Mouse (Mus musculus) lung, adult 18-20 months (tissue): ENCODE measurements at regions not wholly inside any gene's neighbourhood (a gene's known extent, or its start where the extent isn't known, plus 50 kb on each side); places are given as distances from the start of the nearest gene placed in this dataset.

Experiments used
- DNase-seq, 2 experiments: peaks; one replicate each; pipeline ENCODE4 v3.0.0; 2022; ENCODE audit warnings: mixed read lengths in 2 of 2

DNA sequence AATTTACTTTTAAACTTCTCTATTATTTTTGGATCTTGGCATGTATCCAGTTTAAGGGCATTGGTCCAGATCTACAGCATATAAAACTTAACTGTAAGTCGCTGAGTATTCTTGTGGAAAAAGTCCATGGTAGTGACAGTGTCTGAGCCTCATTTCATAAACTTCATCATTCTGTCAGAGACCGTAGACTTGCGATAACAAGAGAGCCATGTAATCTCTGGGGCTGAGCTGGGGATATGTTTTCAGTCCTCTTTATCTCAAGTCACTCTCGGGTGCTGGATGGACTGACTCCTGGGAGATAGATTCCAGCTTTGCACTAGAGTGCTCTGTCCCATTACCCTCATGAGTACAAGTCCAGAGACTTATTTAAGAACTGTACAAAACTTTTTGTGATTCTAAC, 362.0 kb downstream of the Fat4 start:
- no peak for DNase-seq

DNA sequence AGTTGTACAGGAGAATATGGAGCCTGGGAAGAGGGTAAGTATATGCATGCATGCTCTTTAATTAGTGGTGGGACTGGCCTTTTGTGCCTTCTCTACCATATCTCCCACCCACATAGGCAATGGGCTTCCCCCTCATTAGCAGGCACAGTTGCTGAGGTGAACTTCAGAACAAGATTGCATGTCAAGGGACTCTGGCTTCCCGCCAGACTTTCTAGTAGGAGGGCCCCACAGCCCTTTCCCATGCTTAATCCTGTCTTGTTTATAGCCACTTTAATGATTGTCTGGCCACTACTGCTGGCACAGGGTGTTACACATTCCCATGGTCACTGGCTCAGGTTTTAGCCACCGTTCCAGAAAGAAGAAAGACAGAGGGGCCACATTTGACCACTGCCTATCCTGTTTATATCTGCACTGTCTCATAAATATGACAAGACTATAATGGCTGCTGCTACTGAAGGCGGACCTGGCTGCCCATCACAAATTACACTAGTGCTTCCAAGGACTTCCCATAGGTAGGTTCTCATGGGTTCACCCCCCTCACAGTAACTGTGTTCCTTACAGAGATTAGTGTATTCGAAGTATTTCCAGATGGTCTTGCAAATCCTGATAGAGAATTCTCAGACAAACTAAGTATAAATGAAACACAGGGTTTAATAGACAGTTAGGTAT, 362.6 kb downstream of the Fat4 start:
- no peak for DNase-seq

DNA sequence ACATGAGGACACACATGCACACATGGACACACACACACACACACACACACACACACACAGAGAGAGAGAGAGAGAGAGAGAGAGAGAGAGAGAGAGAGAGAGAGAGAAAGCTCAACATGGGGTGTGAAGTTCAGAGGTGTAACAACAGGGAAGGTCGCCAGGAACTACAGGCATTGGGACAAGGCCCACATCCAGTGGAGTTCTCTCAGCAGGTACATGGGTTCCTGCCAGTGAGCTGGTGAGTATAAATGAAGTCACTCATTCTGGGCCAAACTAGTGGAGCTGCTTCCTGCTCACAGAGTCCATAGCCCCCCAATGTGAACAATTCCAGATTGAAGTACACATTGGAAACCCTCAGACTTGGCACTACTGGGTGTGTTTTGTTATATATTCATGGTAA, 366.3 kb downstream of the Fat4 start:
- no peak for DNase-seq

DNA sequence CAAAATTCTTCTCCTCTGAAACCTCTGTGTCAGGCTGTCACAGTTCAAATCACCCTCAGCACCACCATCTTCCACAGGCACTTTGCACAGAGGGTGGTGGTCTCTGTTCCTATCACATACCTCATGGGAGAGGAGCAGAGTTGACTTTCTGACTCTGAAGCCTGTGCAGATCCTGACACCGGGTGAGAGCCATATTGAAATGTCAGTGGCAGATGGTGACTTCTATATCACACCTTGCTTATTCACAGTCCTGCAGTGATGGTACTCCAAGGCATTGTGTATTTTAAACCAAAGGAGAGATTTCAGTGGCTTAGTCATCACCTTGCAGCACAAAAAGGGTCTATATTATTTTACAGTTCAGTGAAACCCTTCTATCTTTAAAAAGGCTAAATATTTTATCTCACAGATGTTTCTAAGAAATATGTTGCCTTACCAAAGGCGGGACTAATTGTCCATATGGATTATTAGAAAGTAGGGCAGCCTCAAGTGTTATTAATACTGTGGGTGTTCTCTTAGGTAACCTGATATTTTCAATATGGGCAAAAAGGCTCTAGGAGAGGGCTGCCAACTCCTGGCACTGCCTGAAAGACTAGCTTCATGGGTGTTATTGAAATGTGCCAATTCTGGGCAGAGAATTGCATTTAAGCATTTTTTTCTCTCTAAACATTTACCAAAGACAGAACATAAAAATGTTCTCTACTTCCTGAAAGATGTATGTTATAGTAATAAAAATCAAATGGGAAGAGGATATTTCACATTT, 378.1 kb downstream of the Fat4 start:
- no peak for DNase-seq

DNA sequence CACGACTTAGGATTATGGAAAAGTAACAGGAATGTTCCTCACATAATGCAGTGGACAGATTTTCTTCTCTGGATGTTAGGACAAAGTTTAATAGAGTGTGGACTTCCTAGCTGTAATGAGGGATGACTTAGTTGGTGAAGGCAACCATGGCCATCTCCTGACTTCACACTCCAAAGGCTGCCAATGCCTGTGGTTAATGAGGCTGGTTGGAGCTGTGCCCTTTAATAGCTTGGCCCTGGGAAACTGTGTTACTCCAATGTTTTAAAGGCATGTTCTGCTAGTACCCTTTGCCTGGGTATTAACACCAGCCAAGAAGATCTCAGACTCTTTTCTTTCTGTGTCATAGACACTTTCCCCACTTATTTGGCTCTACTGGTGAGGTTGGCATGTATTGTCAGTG, 378.9 kb downstream of the Fat4 start:
- DNase-seq: no peak

DNA sequence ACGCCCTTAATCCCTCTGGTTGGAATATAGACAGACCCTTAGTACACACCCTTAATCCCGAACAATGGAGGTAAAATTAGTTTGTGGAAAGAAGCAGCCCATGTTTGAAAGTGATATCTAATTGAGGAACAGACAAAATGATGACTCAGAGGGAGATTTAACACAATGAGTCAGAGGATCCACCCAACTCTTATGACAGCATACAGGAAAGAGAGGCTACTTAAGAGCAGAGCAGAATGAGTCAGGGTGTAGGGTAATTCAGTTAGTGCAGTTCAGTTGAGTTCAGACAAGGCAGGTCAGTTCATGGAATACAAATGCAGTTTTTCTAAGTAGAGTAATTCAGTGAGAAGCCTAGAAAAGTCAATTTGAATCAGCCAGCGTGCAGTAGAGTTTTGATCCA, 382.6 kb downstream of the Fat4 start:
- DNase-seq: no peak

DNA sequence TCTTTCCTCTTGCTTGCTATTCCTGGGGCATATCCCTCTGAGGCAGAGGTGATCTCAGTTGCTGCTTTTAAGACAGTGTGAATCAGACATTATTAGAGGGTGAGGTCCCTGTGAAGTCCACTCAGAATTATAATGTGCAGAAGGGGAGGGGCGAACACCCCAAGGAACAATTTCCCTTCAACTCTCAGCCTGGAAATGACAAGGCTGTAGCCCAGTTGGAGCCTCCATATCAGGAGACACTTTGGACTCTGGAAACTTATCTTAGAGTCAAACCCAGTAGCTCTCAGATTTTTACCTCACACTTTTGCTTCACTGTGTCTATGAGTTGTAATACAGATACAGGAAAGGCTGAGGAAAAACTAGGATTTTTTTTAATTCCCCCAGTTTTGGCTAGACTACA, 385.9 kb downstream of the Fat4 start:
- DNase-seq: no peak

DNA sequence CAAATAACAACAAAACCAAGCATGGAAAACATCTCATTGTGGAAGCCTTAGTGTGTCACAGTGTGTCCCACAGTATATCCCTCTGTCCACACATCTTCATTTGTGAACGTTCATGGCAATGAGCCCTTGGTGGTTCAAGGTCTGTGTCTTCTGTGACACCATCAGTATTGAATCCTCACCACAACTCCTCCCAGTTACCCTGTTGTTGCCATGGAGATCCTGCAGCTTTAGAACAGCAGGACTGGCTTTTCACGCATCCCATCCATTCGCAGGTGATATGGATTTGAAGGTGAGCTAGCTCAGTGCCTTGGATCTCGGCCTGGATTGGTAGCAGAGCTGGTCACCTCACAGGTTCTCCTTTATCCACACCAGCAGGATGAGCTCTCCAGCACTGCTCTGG, 390.2 kb downstream of the Fat4 start:
- no peak for DNase-seq

DNA sequence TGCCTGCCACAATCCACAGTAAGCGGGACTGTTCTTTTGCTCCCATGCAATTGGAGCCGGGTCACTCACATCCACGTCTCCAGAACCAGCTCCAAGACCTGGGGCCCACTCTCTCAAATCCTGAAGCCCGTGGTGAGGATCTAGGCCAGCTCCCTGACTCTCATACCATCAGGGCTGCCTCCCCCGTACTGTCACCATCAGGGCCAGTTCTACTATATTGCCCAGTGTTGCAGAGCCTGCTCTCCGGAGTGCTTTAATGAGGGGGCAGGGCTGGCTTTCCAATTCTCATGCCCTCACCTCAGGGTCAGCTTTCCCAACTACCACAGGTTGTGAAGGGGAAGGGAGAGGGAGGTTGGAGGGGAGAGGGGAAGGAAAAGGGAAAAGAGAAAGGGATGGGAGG, 390.6 kb downstream of the Fat4 start:
- no peak for DNase-seq

DNA sequence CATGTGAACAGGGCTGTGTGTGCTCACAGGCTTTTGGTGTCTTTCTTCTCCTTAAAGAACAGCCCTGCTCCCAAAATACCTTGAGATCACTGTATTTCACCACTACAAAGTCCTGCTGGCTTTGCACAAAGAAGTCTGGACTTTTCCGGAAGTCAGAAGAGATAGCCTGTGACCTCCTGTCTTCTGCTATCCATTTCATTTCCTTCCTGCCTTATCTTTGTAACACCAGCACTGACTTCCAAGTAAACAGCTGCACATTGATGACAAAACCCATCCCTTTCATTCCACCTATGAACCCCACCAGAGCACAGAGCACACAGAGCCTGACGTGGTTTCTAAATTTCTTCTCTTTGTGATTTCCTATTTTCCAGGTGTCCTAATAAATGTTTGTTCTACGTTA, 408.5 kb downstream of the Fat4 start:
- DNase-seq: no peak

DNA sequence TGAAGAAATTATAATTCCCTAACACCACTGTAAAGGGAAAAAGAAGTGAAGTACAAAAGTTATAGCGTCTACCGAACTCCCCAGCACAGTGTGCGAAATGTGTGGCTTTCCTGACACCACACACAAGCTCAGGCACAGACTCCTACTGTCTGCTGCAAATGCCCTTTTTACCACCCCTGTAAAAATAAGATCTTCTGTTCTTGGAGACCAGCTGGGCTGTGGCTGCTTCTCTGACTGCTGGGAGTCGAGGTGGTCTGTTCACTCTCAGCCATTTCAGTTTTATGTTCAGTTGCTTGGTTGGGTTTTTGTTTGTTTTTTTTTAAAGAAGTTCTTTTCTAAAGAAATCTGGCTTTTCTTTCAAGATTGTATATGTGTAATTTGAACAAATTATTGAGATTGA, 409.5 kb downstream of the Fat4 start:
- no peak for DNase-seq

DNA sequence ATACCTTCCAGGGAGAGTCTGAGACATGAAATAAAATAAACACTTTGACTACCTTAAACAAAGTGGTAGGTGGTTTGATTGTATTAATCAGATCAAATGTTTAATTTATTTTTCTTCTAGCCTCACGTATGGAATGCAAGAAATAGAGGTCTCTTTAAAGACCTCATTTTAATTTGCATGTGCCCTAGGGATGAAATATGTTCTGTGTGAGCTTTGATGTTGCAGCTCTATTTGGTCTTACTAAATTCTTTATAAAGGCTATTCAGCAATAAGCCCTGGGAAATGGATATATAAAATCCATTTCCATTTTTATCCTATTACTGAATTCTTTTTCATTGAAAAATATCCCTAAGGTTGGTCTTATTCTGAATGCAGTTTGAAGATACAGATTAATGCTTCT, 422.7 kb downstream of the Fat4 start:
- DNase-seq: no peak

DNA sequence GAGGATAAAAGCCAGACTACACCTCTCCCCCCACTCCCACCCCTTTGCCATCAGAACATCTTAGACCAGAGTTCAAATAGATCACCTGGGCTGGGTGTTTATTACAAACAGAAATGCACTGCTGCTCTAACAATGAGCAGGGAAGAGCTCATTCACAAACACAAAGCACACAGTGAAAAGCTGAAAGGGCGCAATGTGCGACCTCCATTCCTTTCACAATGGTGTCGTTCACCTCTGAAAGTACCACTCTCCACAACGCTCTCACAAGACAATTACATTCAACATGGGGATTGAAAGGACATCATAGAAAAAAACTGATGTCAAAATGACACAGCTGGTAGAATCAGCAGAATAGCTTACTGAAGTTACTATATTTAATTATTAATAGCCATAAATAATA, 426.8 kb downstream of the Fat4 start:
- no peak for DNase-seq

DNA sequence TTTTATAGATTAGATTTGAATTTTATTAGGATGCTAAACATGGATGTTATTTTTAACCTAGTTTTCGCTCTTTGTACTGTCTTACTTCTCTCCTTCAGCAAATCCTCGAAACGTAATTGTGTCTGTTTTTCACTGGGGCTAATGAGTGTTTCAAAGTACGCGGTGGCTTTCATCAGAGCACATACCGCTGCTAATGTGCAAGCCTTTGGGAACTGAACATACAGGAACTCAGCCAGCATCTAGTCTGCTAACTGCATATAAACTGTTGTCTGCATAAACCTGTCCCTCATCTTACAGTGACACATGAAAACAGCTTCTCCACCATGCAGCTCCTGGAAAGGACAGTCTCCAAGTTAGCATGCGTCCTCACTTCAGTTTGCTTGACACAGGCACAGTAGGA, 434.1 kb downstream of the Fat4 start:
- no peak for DNase-seq

DNA sequence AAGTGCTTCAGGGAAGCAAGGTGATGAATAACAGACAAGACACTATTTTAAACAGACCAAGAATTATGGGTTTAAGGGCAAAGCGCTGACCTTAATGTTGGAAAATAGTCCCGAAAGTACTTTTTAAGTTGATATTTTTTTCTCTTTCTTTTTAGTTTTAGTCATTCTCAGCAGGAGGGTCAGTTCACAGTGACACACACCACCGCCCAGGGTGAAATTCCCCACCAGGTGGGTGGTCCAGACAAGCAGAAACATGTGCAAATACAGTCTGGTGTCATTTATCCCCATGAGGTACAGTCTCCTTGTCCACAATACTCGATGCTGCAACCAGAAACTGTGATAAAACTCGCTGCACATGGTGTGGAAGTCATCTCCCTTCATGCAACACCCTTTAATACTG, 435.5 kb downstream of the Fat4 start:
- DNase-seq: no peak

DNA sequence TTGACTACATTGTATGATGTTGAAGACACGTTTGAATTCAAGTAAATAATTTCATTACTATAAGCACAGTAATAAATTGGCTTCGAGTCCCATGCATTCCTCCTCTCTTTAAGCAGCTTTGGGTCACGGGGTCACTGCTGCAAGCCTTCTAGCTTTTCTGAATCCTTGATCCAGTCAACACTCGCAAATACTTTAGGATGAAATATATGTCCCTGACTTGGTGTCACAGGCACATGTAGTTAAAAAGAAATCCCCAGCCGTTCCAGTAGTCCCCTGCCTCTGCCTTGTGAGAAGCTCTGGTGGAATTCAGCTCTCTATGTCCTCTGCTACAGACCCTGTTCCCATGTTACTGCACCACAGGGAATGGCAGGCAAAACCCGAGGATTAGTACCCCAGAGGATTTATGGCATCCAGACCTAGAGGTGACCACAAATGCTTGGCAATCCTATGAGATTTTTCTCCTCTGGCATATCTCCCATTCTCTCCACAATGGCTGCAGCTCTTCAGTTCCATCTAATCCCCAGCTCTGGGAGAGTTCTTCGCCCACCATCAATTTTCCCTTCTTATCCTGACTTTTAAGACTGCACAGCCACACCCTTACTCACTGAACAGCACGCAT, 449.0 kb downstream of the Fat4 start:
- no peak for DNase-seq

DNA sequence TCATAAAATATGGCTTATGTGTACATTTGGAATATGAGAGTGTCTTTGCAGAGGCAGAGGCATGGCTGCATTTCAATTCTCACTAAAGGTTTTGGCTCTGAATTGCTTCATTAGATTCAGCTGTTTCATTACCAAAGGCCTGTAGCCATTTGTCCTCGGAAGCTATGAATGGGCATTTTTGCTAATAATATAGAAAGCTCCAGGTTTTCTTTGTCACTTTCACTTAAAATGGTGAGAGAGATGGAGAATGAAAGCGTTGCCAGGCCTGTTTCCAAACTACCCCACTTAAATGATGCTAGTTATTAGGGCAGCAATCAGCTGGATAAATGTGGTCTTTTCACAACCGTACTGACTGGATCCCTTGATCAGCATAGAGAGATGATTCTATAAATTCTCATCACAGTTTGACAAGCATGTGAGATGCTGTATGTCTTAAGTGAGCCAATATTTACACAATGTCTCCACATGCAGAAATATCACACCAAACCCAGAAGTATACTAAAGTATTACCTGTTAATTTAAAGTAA, 454.5 kb downstream of the Fat4 start:
- DNase-seq: no peak

DNA sequence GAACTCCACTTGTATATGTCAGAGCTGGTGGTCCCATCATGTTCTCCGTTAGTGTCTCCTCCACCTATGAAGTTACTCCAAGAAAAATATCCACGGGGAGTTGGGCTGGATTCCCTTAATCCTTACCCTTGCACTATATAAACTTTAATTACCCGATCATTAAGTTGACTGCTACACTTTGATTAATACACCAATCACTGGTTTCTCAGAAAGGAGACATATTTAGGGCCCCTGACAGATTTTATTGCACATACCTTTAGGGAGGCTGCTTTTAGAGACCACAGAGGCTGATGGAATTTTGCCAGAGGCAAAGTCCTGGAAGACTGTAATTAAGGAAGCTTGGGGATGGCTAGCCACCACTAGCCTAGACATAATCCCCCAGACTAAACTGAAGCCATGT, 457.3 kb downstream of the Fat4 start:
- DNase-seq: no peak

DNA sequence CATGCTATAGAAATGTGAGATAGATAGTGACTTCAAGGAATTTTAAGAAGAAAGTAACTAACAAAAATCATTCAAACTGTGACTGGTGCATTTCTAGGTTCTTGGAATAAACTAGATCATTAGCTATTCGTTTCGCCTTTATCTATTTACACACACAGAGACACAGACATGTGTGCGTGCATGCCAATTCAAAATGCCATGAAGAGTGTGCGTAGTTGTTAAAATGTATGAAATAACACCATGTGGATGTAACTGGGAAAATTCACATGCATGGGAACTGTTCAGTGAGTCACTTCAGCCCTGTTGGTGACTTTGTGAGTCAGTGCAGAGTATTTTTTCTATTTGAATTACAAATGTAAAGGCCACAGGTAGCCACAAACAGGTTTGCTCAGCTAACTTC, 460.8 kb downstream of the Fat4 start:
- DNase-seq: no peak

DNA sequence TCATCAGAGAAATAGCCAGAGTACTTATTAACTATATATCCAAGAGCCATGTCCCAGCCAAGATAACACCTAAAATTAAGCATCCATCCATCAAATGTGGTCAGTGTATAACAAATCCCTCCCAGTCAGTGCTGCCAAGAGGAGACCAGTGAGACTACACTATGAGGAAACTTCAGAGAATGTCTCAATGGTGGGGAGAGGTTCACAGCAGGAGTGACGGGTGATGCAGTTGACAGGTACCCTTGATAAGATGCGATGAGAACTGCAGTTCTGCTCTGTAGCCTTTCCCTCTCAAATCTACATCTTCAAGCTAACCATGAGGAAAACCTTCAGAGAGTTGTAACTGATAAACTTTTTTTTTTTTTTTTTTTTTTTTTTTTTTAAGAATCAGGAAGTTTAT, 470.3 kb downstream of the Fat4 start:
- no peak for DNase-seq

DNA sequence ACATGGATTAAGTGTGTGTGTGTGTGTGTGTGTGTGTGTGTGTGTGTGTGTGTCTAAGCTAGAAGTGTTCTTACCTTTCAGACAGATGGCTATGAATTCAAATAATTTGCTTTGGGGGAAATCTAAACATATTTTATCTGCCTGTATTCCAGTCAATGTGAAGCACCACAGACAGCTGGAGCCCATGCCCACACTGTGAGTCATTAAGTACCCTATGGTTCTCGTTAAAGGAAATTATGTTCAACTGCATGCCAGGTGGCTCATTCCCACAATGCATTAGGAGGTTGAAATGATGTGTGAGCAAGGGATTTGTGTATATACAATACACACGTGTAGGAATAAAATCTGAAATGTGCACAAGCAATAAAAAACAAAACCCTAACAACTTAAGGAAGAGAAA, 473.5 kb downstream of the Fat4 start:
- DNase-seq: no peak

DNA sequence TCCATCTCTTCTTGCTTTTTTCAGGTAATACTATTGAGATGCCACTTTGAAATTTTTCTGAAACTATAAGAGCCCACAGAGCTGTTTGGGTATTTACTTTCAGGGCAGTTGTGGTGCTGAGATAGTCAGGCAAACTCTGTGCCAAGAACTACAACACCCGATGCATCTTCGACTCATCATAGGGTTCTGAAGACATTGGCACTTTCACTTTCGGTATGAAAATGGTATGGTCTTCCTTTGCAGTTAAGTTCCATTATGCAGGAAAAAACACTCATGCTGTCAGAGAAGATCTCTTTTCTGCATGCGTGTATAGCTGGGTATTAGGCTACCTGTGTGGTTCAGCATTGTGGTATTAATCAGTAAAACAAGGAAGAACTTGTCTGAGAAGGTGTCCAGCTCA, 484.2 kb downstream of the Fat4 start:
- no peak for DNase-seq

DNA sequence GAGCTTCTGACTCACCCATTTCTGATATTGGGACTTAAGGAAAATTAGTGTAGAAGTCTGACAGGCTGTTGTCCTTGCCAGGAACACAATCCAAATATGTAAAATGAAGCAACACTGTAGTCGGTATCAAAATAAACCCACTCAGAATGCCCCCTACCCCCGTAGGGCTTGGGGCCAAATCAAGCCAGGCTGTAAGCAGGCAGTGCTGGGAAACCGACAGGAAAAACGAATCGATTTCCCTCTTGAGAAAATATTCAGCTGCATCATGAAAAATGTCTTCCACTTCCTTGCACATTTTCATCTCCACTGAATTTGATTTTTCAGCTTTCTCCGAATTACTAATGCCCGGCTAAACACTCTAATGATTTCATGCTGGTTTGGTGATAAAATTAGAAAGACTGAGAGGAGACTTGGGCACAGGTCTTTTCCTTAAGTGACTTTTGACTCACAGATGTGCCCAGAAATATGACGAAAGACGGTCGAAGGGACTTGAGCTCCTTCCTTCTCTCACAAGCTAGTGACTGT, 485.7 kb downstream of the Fat4 start:
- DNase-seq: no peak

DNA sequence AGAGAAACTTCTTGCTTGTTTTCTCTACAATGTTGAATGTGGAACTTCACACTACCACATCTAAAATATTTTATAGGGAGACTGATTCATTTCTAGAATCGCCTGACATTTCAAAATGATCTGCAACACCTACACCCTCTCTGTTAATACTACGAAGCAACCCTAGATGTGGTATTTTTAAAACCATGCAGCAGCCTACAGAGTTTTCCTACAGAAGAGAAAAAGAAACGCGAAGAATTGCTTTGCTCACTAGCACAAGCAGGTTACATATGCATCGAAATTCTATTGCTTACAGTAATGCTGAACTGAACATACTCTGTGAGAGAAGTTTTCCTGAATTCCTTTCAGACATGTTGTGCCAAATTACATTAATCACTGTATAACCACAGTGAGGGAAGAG, 488.7 kb downstream of the Fat4 start:
- DNase-seq: no peak
